Mouse (Mus musculus) pancreas, adult 10 weeks (tissue): Measurements from ENCODE around the gene Mospd1. TPM values are rescaled to one million over a fixed set of nuclear protein-coding genes. Genes with fewer than 3 reads are reported as not detected.

ENCODE experiments used
- polyA plus RNA-seq: library from polyadenylated mRNA; stranded (reverse); fragments of 350-450 nt; fragmentation: Illumina TruSeq; extraction: RNeasy Lipid Tissue Mini Kit (QIAGEN cat#74804); gene quantifications from one replicate; pipeline ENCODE4 v1.2.3, GENCODE M21; 2015; ENCODE audit warnings: low read depth, low replicate concordance; ENCODE audit not compliant: insufficient read depth

The Mospd1 gene
- 4.8 TPM for polyA plus RNA-seq

DNA sequence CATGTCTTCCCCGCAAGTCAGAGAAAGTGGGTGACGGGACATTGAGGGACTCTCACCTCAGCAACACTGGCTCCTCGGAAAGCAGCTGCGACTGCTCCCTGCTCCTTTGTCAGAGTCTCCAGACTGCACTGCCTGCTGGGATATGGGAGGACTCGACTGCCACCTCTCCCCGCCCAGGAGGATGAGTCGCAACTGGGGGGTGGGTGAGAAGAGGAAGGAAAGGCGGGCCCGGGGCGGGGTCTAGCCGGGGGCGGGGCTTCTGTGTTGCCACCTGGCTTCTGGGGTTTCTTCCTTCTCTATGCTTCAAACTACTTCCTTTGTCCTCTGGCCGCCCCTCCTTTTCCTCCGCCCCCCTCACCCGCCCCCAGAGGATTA lies at the start of gene Mospd1:
TSS of gene Mospd1 (minus strand) at position 137 of the 375 bp plus-strand sequence.

Other genes with a start within 250 kb of the Mospd1 start
- gene Plac1, start 130.4 kb downstream of the Mospd1 start, polyA plus RNA-seq = not detected
- 0.74 TPM for gene Fam122b, start 100.7 kb downstream of the Mospd1 start, polyA plus RNA-seq
- gene Fam122c, start 97.1 kb downstream of the Mospd1 start, polyA plus RNA-seq = not detected
- gene Etd, start 64.4 kb upstream of the Mospd1 start, polyA plus RNA-seq = not detected
- gene Rtl8c, start 237.5 kb upstream of the Mospd1 start, polyA plus RNA-seq = 9.1 TPM
- not detected for gene Gm14597, start 238.5 kb upstream of the Mospd1 start, polyA plus RNA-seq